Mouse (Mus musculus) liver, embryonic 14.5 days (tissue): ENCODE results near the gene Gpcpd1. TPM values are rescaled to one million over a fixed set of nuclear protein-coding genes. Genes with fewer than 3 reads are reported as not detected.

ENCODE experiments used
- ATAC-seq: fragments of 200-750 bp; cut with Nextera tagmentation; 2 replicates; pipeline ENCODE4 v1.8.0; 2017; ENCODE audit warnings: moderate number of reproducible peaks, mild to moderate bottlenecking, moderate library complexity; ENCODE audit not compliant: insufficient read depth
- DNase-seq, 3 experiments: peaks; one replicate each; pipeline ENCODE4 v3.0.0-alpha.2; 2012 to 2013; ENCODE audit warnings: low read depth in 3 of 3, low spot score in 3 of 3
- H3K27ac ChIP-seq: fragments of 300-500 bp; sonication (generic); 2 replicates; pipeline ENCODE4 v1.5.1; 2014; ENCODE audit warnings: moderate library complexity, mild to moderate bottlenecking, control low read depth, inconsistent platforms
- H3K27me3 ChIP-seq: fragments of 300-500 bp; sonication (generic); 2 replicates; pipeline ENCODE4 v1.6.1; 2014; ENCODE audit warnings: mild to moderate bottlenecking, low read length, moderate library complexity; ENCODE audit not compliant: control insufficient read depth, insufficient read depth
- H3K36me3 ChIP-seq: fragments of 300-500 bp; sonication (generic); replicated peaks from 2 replicates; pipeline ENCODE4 v1.6.1; 2014; ENCODE audit warnings: low read depth; ENCODE audit not compliant: control insufficient read depth, insufficient read depth
- H3K4me1 ChIP-seq, 2 experiments: fragments of 200-500 bp in 1 of 2; fragments of 300-500 bp in 1 of 2; sonication (generic) in 1 of 2; replicated peaks; 2 replicates each; pipeline ENCODE4 v1.6.1; 2012 to 2014; ENCODE audit warnings: antibody characterized with exemption in 1 of 2, inconsistent platforms in 1 of 2, low read length in 1 of 2; ENCODE audit not compliant: control insufficient read depth in 2 of 2, insufficient read depth in 2 of 2
- H3K4me2 ChIP-seq: fragments of 300-500 bp; sonication (generic); 2 replicates; pipeline ENCODE4 v1.6.1; 2014; ENCODE audit warnings: low read depth, mild to moderate bottlenecking, control low read depth, moderate library complexity
- H3K4me3 ChIP-seq, 2 experiments: fragments of 200-500 bp in 1 of 2; fragments of 300-500 bp in 1 of 2; sonication (generic) in 1 of 2; 2 replicates each; pipeline ENCODE4 v1.5.1; 2012 to 2014; ENCODE audit warnings: low read depth in 2 of 2, low read length in 2 of 2, mild to moderate bottlenecking in 2 of 2, control low read depth in 1 of 2, inconsistent platforms in 1 of 2, moderate library complexity in 1 of 2; ENCODE audit not compliant: insufficient read depth in 1 of 2
- H3K9ac ChIP-seq: fragments of 300-500 bp; sonication (generic); replicated peaks from 2 replicates; pipeline ENCODE4 v1.6.1; 2014; ENCODE audit warnings: mild to moderate bottlenecking, control low read depth, moderate library complexity
- H3K9me3 ChIP-seq: fragments of 300-500 bp; sonication (generic); 2 replicates; pipeline ENCODE4 v1.6.1; 2016; ENCODE audit warnings: low read length, mixed read lengths; ENCODE audit not compliant: control insufficient read depth
- CTCF ChIP-seq: IDR thresholded peaks from 2 replicates; pipeline ENCODE4 v1.5.1; 2016; ENCODE audit warnings: antibody characterized with exemption, low read depth, control low read depth
- EP300 ChIP-seq: IDR thresholded peaks from 2 replicates; pipeline ENCODE4 v1.6.1; 2016; ENCODE audit warnings: antibody characterized with exemption, low read depth
- WGBS: fragments of 180-500 bp; shearing (Covaris S2); extraction: QIAGEN DNeasy Blood & Tissue Kit; methylation state at CpG from one replicate; pipeline ENCODE4 v1.1.7; 2014; ENCODE audit not compliant: insufficient replicate concordance; 5-methylcytosine and 5-hydroxymethylcytosine counted together
- polyA plus RNA-seq, 2 experiments: library from polyadenylated mRNA; depleted of rRNA in 1 of 2; stranded (reverse) in 1 of 2; unstranded in 1 of 2; fragments of >200 nt; fragmentation: Nextera tagmentation in 1 of 2; extraction: Ambion mirVana in 1 of 2; gene quantifications; 2 replicates each; pipeline versions ENCODE4 v1.2.1 to v1.2.3; 2012 to 2014

Gpcpd1 gene
- polyA plus RNA-seq, 2 experiments, result 31.0 to 67.7 TPM

DNA sequence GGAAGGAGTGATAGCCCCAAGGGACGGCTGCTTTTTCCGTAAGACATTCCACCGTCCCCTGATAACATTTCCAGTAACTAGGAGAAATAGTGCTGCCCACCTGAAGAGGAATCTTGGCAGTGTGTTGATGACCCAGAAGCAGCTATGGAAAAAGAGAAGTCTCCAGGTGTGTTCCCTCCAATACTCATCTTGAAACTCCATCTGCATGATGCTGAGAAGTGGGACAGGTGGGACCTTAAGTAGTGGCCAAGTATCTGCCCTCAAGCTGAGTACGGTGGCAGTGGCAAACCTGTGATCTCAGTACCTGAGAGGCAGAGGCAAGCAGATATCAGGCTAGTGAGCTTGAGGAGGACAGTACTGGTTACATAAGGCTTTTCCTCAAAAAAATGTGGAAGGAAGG, 17.4 kb upstream of the Gpcpd1 start:
- no peak for TF ChIP-seq CTCF
- no peak for TF ChIP-seq EP300
- no peak overlapping the region for H3K4me2 ChIP-seq
- DNase-seq (no peak), ATAC-seq (no peak)
- H3K27ac ChIP-seq, result no peak overlapping the region
- H3K9ac ChIP-seq, result no peak overlapping the region
- H3K36me3 ChIP-seq, result no peaks in the 10 kb centered on the region
- H3K4me3 ChIP-seq, result no peak overlapping the region
- H3K4me1 ChIP-seq, result peaks cover 0 to 7% of the 10 kb centered on the region in 2 experiments; a peak in 2 of 4 replicates
- 59% methylated on average over 4 of the region's 4 CpGs for WGBS
- no peaks in the 10 kb centered on the region for H3K9me3 ChIP-seq
- no peaks in the 10 kb centered on the region for H3K27me3 ChIP-seq

- Histone ChIP-seq H3K4me1 (peaks cover 0 to 7% of the 10 kb centered on the region in 2 experiments; a peak in 2 of 4 replicates), H3K9me3 (no peaks in the 10 kb centered on the region), H3K4me2 (no peak overlapping the region), H3K36me3 (no peaks in the 10 kb centered on the region), H3K4me3 (no peak overlapping the region), H3K27ac (no peak overlapping the region), H3K9ac (no peak overlapping the region), H3K27me3 (no peaks in the 10 kb centered on the region)
- DNase-seq, result no peak
- no peak for ATAC-seq
- TF ChIP-seq CTCF (no peak), EP300 (no peak)
- 41% methylated on average over 2 of the region's 2 CpGs for WGBS
These were observed 16.2 kb upstream of the Gpcpd1 start for GRCm38 (mm10) chr2:132603706-132604105.

DNA sequence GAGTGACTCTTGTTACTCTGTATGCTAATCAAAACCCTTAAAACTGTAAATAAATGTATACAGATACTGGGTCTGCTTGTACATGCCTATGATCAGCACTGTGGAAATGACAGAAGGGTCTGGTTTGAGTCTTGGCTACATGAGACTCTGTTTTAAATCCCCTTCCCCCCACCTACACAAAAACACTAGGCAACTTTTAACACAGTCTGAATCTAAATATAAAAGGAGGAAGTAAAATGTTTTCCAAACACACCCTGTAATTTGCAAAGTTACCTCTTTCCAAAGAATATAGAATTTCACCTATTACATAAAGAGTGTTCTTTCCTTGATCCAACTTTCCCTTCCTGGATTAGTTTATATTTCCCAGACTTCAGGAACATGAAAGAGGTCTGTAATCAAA, 14.2 kb upstream of the Gpcpd1 start:
- Histone ChIP-seq H3K36me3 (no peaks in the 10 kb centered on the region), H3K9me3 (no peaks in the 10 kb centered on the region), H3K4me3 (no peak overlapping the region), H3K9ac (no peak overlapping the region), H3K27me3 (no peaks in the 10 kb centered on the region), H3K27ac (no peak overlapping the region), H3K4me2 (no peak overlapping the region), H3K4me1 (0 out of 4 replicates have a peak, but pooled peaks cover 0 to 3% of the 10 kb centered on the region in 2 experiments)
- DNase-seq, result no peak
- TF ChIP-seq CTCF (no peak), EP300 (no peak)
- no peak for ATAC-seq

GRCm38 (mm10) chr2:132600081-132600480, 12.6 kb upstream of the Gpcpd1 start:
- Histone ChIP-seq H3K27ac (no peak overlapping the region), H3K9me3 (no peaks in the 10 kb centered on the region), H3K4me1 (peaks cover 0 to 13% of the 10 kb centered on the region in 2 experiments; a peak in 2 of 4 replicates), H3K4me3 (no peak overlapping the region), H3K27me3 (no peaks in the 10 kb centered on the region), H3K9ac (no peak overlapping the region), H3K4me2 (no peak overlapping the region), H3K36me3 (no peaks in the 10 kb centered on the region)
- TF ChIP-seq CTCF (no peak), EP300 (no peak)
- DNase-seq, result no peak
- WGBS, result 55% methylated on average over 4 of the region's 4 CpGs
- no peak for ATAC-seq

- no peak overlapping the region for H3K27ac ChIP-seq
- H3K9me3 ChIP-seq, result no peaks in the 10 kb centered on the region
- ATAC-seq (0 out of 2 replicates have a peak, but pooled peaks have one; percentile 33), DNase-seq (no peak)
- H3K4me2 ChIP-seq, result no peak overlapping the region
- no peak overlapping the region for H3K4me3 ChIP-seq
- no peaks in the 10 kb centered on the region for H3K27me3 ChIP-seq
- H3K4me1 ChIP-seq, result peaks cover 0 to 14% of the 10 kb centered on the region in 2 experiments; a peak in 2 of 4 replicates
- no peak overlapping the region for H3K9ac ChIP-seq
- TF ChIP-seq CTCF (no peak), EP300 (no peak)
- H3K36me3 ChIP-seq, result no peaks in the 10 kb centered on the region
- WGBS, result 75% methylated on average over 6 of the region's 6 CpGs
These were observed 11.6 kb upstream of the Gpcpd1 start for GRCm38 (mm10) chr2:132599127-132599526.
